Mouse (Mus musculus): ENCODE measurements around the gene Sept9.

DNA sequence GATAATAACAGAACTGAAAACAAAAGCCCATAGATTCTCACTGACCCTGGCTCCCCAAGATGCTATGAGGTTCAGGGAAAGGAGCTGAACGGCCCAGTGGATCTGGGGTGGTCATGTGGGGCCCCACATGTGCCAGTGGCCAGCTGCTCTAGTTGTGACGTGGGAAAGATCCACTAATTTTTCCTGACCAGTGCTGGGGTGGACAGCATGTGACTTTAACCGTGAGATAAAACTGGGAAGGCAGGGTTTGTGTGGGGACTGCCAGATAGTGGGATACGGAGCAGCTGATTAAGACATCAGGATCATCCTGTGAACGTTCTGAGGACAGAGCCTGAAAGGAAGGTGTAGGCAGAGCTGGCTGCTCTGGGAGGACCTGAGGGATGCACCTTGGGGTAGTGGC is 48.1 kb downstream of the Sept9 start:
- TF ChIP-seq CTCF (IDR thresholded peaks at IDR 0.05; ENCODE audit: low read depth, low read length) (no peak), GATA2 (IDR thresholded peaks at IDR 0.05; ENCODE audit: borderline replicate concordance, low read depth, low read length) (no peak), GATA1 (IDR thresholded peaks at IDR 0.05; ENCODE audit: borderline replicate concordance, low read length) (no peak), TAL1 (conservative IDR thresholded peaks at IDR 0.05; ENCODE audit: low read depth, low read length) (no peak)

Data from G1E (cell line).